Mouse (Mus musculus) forebrain, postnatal 0 days (tissue): Measurements from ENCODE around the gene Sult4a1. TPM values are rescaled to one million over a fixed set of nuclear protein-coding genes. Genes with fewer than 3 reads are reported as not detected.
"Not testable (repeated sequence)": the region's sequence is repeated elsewhere in the genome, so short reads cannot be mapped to it uniquely, and the experiment has no call there.

Experiments used
- ATAC-seq: fragments of 200-750 bp; cut with Nextera tagmentation; 2 replicates; pipeline ENCODE4 v1.8.0; 2017; ENCODE audit warnings: mild to moderate bottlenecking, moderate library complexity
- DNase-seq: peaks from one replicate; pipeline ENCODE4 v3.0.0-alpha.2; 2015
- H3K27ac ChIP-seq: fragments of 300-500 bp; sonication (generic); 2 replicates; pipeline ENCODE4 v1.5.1; 2014; ENCODE audit warnings: low read depth, mild to moderate bottlenecking, antibody characterized with exemption, low read length, moderate library complexity, mixed read lengths
- H3K27me3 ChIP-seq: fragments of 300-500 bp; sonication (generic); 2 replicates; pipeline ENCODE4 v1.6.1; 2014; ENCODE audit warnings: mild to moderate bottlenecking, low read length, mixed read lengths; ENCODE audit not compliant: insufficient read depth
- H3K36me3 ChIP-seq: fragments of 300-500 bp; sonication (generic); 2 replicates; pipeline ENCODE4 v1.6.1; 2014; ENCODE audit warnings: mild to moderate bottlenecking, moderate library complexity; ENCODE audit not compliant: insufficient read depth
- H3K4me1 ChIP-seq: fragments of 300-500 bp; sonication (generic); 2 replicates; pipeline ENCODE4 v1.6.1; 2014; ENCODE audit warnings: antibody characterized with exemption; ENCODE audit not compliant: insufficient read depth
- H3K4me2 ChIP-seq: fragments of 300-500 bp; sonication (generic); 2 replicates; pipeline ENCODE4 v1.6.1; 2014; ENCODE audit warnings: low read depth, mild to moderate bottlenecking, moderate library complexity
- H3K4me3 ChIP-seq: fragments of 300-500 bp; sonication (generic); 2 replicates; pipeline ENCODE4 v1.5.1; 2014; ENCODE audit warnings: low read depth, low read length, mixed read lengths
- H3K9ac ChIP-seq: fragments of 300-500 bp; sonication (generic); 2 replicates; pipeline ENCODE4 v1.6.1; 2014; ENCODE audit warnings: mild to moderate bottlenecking
- H3K9me3 ChIP-seq: fragments of 300-500 bp; sonication (generic); 2 replicates; pipeline ENCODE4 v1.6.1; 2016; ENCODE audit warnings: low read length
- CTCF ChIP-seq: sonication (generic); IDR thresholded peaks from 2 replicates; pipeline ENCODE4 v1.5.1; 2016; ENCODE audit warnings: antibody characterized with exemption, control low read depth, low read depth
- WGBS: fragments of 180-500 bp; shearing (Covaris S2); extraction: QIAGEN DNeasy Blood & Tissue Kit; methylation state at CpG from one replicate; pipeline ENCODE4 v1.1.7; 2014; 5-methylcytosine and 5-hydroxymethylcytosine counted together
- polyA plus RNA-seq: library from polyadenylated mRNA; unstranded; fragments of >200 nt; fragmentation: Nextera tagmentation; extraction: Ambion mirVana; gene quantifications from 2 replicates; pipeline ENCODE4 v1.2.1, GENCODE M21; 2015
- total RNA-seq: library from RNA; depleted of rRNA; stranded (reverse); fragments of >200 nt; gene quantifications from 2 replicates; pipeline ENCODE4 v1.2.3, GENCODE M21; 2014

Sult4a1 gene
- total and polyA plus RNA-seq, 2 experiments from 2014 or later = 140 to 179 TPM

DNA sequence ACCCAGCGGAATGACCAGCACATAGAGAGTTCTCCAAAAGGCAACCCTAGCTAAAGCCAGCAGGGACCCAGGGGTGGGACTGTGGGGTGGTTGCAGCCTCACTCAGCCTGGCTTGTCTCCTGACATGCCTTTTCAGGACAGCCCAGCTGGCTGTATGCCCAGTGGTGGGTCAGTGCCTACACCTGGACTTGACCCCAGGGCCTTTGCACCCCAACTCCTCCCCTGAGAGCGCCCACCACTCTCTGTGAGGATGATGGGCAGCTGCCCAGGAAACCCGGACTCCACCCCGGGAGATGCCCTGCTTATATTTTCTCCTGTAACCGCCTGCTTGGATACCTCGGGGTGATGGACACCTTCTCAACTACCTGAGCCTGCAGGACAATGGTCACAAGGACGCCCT is 928 bp downstream of the Sult4a1 start:
- no peak for TF ChIP-seq CTCF
- H3K27me3 ChIP-seq = no peaks in the 10 kb centered on the region
- no peak for ATAC-seq
- WGBS = 78% methylated on average over 7 of the region's 7 CpGs
- peaks cover 12% of the 10 kb centered on the region for H3K4me1 ChIP-seq
- no peaks in the 10 kb centered on the region for H3K9me3 ChIP-seq
- H3K4me2 ChIP-seq = peak overlapping the region; percentile 65
- no peak for DNase-seq
- no peaks in the 10 kb centered on the region; the same call in 1 of the 2 replicates for H3K36me3 ChIP-seq
- H3K27ac ChIP-seq = no peak overlapping the region
- peak overlapping the region; percentile 76 for H3K9ac ChIP-seq
- peak overlapping the region; percentile 52 for H3K4me3 ChIP-seq

DNA sequence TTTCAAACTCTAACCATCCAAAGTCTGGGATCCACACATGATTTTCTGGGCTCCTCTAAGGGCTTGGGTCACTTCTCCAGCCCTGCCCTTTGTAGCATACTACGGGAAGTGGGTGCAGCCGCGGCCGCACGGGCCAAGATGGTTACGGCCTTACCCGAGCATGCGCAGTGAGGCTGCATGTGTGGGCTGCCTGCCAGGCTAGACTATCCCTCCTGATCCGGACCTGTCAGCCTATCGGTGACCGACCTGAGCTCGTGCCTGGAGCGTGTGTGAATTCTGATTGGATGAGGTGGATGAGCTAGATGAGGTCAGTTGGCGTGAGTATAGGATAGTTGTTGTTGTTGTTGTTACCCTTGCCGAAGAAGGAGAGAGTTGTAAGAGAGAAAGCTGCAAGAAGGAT is 8.0 kb downstream of the Sult4a1 start:
- H3K27me3 ChIP-seq, H3K27ac ChIP-seq, ATAC-seq, H3K4me3 ChIP-seq, H3K9me3 ChIP-seq, H3K4me2 ChIP-seq, H3K36me3 ChIP-seq, DNase-seq, H3K9ac ChIP-seq: not testable (repeated sequence)
- H3K4me1 ChIP-seq = peaks cover 10% of the 10 kb centered on the region
- WGBS = 86% methylated on average over 15 of the region's 15 CpGs

DNA sequence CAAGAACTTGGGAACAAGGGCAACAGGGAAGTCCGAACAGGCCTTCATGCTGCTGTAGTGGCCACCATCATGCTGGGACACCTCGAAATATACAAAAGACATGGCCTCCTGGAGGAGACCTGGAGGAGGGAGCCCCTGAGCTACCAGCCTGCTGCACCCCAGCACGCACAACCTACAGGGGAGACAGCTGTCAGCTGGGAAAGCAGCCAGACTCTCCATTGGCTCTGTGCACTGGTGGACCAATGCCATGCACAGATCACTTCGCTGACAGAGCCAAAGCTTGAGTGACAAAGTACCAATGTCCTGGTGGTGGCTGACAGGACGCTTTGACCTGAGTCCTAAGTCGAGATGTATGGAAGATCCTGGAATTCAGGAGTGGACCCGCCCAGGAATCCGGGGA is 9.5 kb downstream of the Sult4a1 start:
- no peaks in the 10 kb centered on the region for H3K27me3 ChIP-seq
- H3K4me1 ChIP-seq = peaks cover 10% of the 10 kb centered on the region
- H3K9ac ChIP-seq = no peak overlapping the region
- ATAC-seq = peak; percentile 64
- H3K4me3 ChIP-seq = no peak overlapping the region
- peaks cover 3% of the 10 kb centered on the region for H3K36me3 ChIP-seq
- DNase-seq = peak; percentile 50
- H3K9me3 ChIP-seq = no peaks in the 10 kb centered on the region
- H3K4me2 ChIP-seq = no peak overlapping the region
- no peak for TF ChIP-seq CTCF
- no peak overlapping the region for H3K27ac ChIP-seq
- 61% methylated on average over 8 of the region's 8 CpGs for WGBS

DNA sequence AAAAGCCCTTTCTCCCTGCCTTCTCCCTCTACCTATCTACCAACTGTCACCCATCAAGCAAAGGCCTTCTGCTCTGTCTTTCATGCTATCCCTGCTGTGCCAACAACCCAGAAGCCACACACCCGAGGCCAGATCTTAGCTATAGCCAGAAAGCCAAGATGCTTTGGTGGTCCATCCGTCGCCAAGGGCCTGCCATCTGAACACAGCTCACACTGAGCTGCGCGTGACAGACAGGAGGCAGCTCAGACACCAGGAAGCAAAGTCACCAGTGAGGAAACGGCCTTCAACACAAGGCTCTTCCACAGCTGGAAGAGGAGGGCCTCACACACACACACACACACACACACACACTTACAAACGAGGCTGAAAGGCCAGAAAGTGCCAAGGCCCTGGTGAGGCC is 10.6 kb downstream of the Sult4a1 start:
- ATAC-seq (peak; percentile 68), DNase-seq (peak; percentile 50)
- TF ChIP-seq CTCF = no peak
- Histone ChIP-seq H3K4me1 (peaks cover 10% of the 10 kb centered on the region), H3K27ac (0 out of 2 replicates have a peak overlapping the region, but pooled peaks have one; percentile 35), H3K36me3 (peaks cover 10% of the 10 kb centered on the region), H3K9me3 (no peaks in the 10 kb centered on the region), H3K27me3 (no peaks in the 10 kb centered on the region), H3K4me2 (no peak overlapping the region), H3K4me3 (no peak overlapping the region), H3K9ac (no peak overlapping the region)
- 37% methylated on average over 7 of the region's 7 CpGs for WGBS

DNA sequence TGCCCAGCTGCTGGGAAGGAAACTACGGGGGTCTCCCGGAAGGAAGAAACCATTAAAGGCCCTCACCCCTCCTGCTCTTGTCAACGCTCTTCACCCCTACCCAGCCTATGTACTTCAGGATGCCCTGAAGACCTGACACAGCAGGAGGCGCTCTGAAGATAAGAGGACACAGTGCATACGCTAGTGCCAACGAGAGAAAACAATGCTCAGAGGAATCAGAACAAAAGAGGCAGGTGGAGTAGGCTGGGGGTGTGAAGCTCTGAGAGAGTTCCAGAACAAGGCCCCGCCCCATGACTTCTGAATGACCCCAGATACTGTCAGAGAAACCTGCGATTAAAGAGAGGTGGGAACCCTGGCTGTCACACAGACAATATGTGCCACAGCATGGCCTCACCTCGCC is 18.8 kb downstream of the Sult4a1 start:
- H3K27ac ChIP-seq = no peak overlapping the region
- no peak overlapping the region for H3K4me3 ChIP-seq
- H3K27me3 ChIP-seq = no peaks in the 10 kb centered on the region
- ATAC-seq = peak; percentile 80; the same call in 1 of the 2 replicates
- no peak overlapping the region for H3K4me2 ChIP-seq
- TF ChIP-seq CTCF = no peak
- H3K4me1 ChIP-seq = no peaks in the 10 kb centered on the region
- DNase-seq = no peak
- H3K9me3 ChIP-seq = no peaks in the 10 kb centered on the region
- H3K36me3 ChIP-seq = peaks cover 47% of the 10 kb centered on the region
- 38% methylated on average over 9 of the region's 9 CpGs for WGBS
- H3K9ac ChIP-seq = no peak overlapping the region

DNA sequence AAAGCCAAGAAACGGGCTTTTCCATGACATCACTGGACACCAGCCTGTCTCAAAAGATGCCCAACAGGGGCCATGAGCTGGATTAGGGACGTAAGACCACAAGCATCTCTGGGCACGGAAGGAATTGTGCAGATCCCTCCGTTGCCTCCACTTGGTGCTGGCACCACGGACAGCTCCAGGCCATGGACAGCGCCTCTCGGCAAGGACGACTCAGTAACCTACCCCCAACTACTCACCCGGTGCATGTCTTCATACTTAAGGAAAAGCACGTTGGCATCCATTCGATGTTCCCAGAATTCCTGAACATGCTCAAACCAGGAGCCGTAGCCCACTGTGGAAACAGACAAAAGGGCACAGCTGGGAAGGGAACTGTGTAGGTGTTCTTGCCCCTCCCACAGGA is 19.2 kb downstream of the Sult4a1 start:
- WGBS = 43% methylated on average over 12 of the region's 12 CpGs
- ATAC-seq (no peak), DNase-seq (no peak)
- H3K4me3 ChIP-seq = no peak overlapping the region
- no peaks in the 10 kb centered on the region for H3K9me3 ChIP-seq
- no peak for TF ChIP-seq CTCF
- no peak overlapping the region for H3K4me2 ChIP-seq
- H3K27ac ChIP-seq = no peak overlapping the region
- no peak overlapping the region for H3K9ac ChIP-seq
- no peaks in the 10 kb centered on the region for H3K27me3 ChIP-seq
- H3K4me1 ChIP-seq = no peaks in the 10 kb centered on the region
- peaks cover 47% of the 10 kb centered on the region for H3K36me3 ChIP-seq

DNA sequence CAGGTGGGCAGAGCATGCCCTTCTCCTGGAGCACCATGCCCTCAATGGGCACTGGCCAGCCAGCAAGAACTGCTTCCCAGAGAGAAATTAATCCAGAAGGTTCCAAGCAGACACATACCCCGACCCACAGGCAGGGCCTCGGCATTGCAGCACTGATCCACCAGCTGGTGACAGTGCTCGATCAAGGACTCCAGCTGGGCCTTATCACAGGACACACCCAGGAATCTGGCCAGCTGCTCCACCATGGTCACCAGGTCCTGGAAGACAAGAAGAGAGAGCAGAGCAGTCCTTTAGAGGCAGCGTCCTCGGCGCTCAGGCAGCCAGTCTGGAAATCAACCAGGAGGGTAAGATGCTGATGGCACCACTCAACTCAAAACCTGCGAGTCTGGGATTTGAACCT is 25.5 kb downstream of the Sult4a1 start:
- DNase-seq (no peak), ATAC-seq (no peak)
- no peaks in the 10 kb centered on the region for H3K27me3 ChIP-seq
- no peaks in the 10 kb centered on the region for H3K4me1 ChIP-seq
- peaks cover 43% of the 10 kb centered on the region for H3K36me3 ChIP-seq
- H3K27ac ChIP-seq = no peak overlapping the region
- no peak overlapping the region for H3K4me2 ChIP-seq
- H3K9ac ChIP-seq = no peak overlapping the region
- H3K4me3 ChIP-seq = no peak overlapping the region
- 87% methylated on average over 7 of the region's 7 CpGs for WGBS
- no peaks in the 10 kb centered on the region for H3K9me3 ChIP-seq
- TF ChIP-seq CTCF = no peak

DNA sequence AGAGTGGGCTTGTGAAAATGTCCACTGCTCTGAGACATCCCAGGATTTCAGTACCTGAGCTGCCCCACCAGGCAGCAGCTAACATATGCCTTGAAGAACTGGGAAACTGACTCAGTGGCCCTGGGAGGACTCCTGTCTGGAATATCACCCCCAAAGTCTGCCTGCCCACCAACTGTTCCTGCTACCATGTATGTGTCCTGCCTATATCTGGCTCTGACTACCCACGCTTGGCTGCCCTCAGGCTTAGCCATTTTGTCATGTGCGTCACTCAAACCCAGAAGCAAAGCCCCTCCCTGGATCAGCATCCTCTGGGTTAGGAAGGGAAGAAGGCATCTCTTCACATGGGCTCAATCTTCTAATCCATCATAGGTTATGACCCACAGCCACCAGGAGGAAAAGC is 26.0 kb downstream of the Sult4a1 start:
- Histone ChIP-seq H3K4me2 (no peak overlapping the region), H3K27me3 (no peaks in the 10 kb centered on the region), H3K36me3 (peaks cover 37% of the 10 kb centered on the region), H3K9ac (no peak overlapping the region), H3K27ac (no peak overlapping the region), H3K4me1 (no peaks in the 10 kb centered on the region), H3K4me3 (no peak overlapping the region), H3K9me3 (no peaks in the 10 kb centered on the region)
- 88% methylated on average over 2 of the region's 2 CpGs for WGBS
- ATAC-seq (no peak), DNase-seq (no peak)
- TF ChIP-seq CTCF = no peak
